Mouse (Mus musculus) cerebellum, adult (tissue): ENCODE results near the gene Tmc1.

Experiments used
- ATAC-seq: cut with Nextera tagmentation; 2 replicates; pipeline ENCODE4 v1.9.2; 2017; ENCODE audit warnings: mild to moderate bottlenecking, moderate library complexity, mixed read lengths; ENCODE audit not compliant: insufficient number of reproducible peaks, low FRiP score, low TSS enrichment

Tmc1 gene

GRCm38 (mm10) chr19:20953874-20954273 lies at the start of gene Tmc1:
Gene Tmc1, minus strand, starts transcription at chr19:20954202.
- ATAC-seq, result no peak

GRCm38 (mm10) chr19:21001552-21001951 lies 47.5 kb upstream of the Tmc1 start:
- no peak for ATAC-seq

DNA sequence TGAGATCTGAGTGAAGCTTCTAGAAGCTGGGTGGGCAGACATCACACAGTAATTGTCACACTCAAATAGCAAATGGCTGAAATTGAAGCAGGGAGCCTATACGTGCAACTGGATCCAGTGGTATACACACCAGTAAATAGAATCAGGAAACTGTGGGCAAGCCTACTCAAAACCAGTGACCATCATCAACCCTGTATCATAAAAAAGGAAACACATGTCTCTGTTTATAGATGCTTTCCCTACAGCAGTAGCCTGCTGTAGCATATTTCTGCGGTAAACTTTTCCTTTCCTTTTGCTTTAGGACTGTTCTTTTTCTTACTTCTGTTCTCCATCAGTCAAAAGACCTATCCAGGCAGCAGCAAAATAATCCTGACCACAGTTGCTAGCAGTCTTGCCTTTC lies 25.2 kb upstream of the Tmc1 start:
- ATAC-seq, result no peak

DNA sequence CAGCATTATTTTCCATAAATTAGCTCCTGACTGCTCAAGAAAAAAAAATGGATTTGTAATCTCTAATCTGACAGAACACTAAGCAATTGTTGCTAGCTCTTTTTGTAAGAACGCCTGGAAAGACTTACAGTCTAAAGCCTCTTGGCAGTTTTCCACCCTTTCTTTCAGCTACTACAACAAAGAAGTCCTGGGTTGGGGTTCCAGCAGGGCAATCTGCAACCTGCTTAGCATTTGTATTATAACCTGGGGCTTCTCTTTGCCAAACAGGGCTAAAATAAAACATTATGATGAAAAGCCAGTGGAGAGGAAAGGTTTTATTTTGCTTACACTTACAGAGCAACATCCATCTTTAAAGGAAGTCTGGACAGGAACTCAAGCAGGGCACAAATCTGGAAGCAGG lies 24.1 kb upstream of the Tmc1 start:
- no peak for ATAC-seq

- ATAC-seq, result no peak
Observed at GRCm38 (mm10) chr19:20971926-20972325, 17.9 kb upstream of the Tmc1 start.

- no peak for ATAC-seq
Observed at GRCm38 (mm10) chr19:20954815-20955214, 813 bp upstream of the Tmc1 start.

- no peak for ATAC-seq
Observed at GRCm38 (mm10) chr19:20944446-20944845, 9.6 kb downstream of the Tmc1 start.

- no peak for ATAC-seq
Observed at GRCm38 (mm10) chr19:20924282-20924681, 29.7 kb downstream of the Tmc1 start.

DNA sequence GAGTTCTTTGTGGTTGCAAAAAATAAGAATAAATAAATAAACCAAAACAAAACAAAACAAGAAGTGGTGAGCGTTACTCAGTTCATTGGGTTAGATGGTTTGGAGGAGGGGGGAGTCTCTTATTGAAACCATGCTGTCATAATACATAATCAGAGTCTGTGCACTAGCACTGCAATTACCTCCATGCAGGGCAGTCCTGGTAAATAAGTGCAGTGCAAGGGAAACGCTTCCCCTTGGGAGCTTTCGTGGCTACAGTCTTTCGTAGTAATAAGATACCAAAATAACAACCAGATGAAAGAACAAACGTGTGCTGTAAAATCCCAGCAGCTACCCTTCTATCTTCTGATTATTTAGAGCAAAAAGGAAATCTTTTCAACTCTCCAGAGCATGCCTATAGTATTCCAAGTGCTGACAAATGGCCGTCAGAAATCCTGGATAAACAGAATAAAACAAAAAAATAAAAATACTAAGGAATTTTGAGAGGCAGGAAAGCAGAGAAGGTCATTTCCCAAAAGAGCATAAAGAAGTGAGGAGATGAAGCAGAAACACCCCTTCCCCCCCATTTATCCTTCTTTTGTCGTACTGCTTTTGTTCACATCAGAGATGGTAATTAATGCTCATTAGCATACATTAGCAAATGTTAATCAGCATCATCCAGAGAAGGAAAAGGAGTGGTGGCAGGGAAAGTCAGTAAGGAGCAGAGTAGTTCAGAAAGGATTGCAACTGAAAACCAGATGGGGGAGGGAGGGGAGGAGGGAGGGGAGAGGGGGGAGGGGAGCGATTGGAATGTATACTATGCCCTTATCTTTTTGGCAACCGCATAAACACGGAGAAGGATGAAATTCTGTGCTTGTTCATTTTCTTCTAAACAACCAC lies 30.4 kb downstream of the Tmc1 start:
- no peak for ATAC-seq

GRCm38 (mm10) chr19:20918241-20918640 lies 35.8 kb downstream of the Tmc1 start:
- no peak for ATAC-seq

GRCm38 (mm10) chr19:20915151-20915550 lies 38.9 kb downstream of the Tmc1 start:
- no peak for ATAC-seq

DNA sequence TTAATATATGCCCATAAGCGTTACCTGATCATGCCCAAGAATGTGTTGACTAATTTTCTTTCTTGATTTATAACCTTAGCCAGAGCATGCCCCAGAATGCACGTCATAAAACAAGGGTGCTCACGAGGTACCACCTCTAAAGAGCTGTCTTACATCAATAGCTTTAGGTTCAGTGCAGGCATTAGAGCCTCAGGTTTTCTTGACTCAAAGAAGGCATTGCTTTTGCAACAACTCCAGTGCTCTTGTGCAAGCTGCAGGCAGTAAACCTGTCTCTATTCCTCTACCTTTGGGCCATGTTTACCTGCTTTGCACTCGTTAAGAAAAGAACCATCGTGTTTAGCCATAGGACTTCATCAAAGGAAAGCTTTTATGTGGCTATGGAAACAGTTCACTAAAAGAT lies 43.6 kb downstream of the Tmc1 start:
- ATAC-seq, result no peak

DNA sequence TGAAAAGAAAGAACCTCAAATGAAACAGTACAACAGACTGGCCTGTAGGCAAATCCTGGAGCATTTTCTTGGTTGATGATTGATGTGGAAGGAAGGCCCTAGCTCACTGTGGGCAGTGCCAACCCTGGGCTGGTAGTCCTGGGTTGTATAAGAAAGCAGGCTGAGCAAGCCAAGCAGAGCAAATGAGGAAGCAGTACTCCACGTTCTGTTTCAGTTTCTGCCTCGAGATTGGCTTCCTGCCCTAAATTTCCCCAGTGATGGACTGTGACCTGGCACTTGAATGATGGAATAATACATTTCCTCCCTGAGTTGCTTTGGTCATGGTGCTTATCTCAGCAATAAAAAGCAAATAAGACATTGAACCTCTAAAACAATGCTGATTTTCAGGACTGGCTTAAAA lies 72.8 kb downstream of the Tmc1 start:
- ATAC-seq, result no peak

- ATAC-seq, result no peak
Observed at GRCm38 (mm10) chr19:20875881-20876280, 78.1 kb downstream of the Tmc1 start.

- no peak for ATAC-seq
Observed at GRCm38 (mm10) chr19:20861779-20862178, 92.2 kb downstream of the Tmc1 start.

- no peak for ATAC-seq
Observed at GRCm38 (mm10) chr19:20860270-20860669, 93.7 kb downstream of the Tmc1 start.

DNA sequence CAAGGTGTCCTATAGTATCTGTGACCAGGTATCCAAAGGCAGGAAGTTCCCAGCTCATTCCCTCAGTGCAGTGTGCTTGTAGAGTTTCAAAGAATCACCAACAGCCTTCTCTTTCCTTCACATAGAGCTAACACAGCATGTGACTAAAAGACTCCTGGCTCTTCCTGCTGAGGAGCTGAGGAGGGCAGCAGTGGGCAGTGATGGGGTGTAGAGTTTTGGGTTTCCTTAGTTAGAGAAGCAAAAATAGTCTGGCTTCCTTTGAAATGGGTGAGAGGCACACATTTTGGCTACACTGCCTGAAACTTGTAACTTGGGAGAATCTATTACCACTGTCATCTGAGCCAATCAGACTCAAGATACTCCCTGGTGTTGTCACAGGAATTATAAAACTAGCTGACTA lies 96.2 kb downstream of the Tmc1 start:
- ATAC-seq, result no peak

- ATAC-seq, result no peak
Observed at GRCm38 (mm10) chr19:20848906-20849305, 105.1 kb downstream of the Tmc1 start.

- ATAC-seq, result no peak
Observed at GRCm38 (mm10) chr19:20847476-20848073, 106.4 kb downstream of the Tmc1 start.

DNA sequence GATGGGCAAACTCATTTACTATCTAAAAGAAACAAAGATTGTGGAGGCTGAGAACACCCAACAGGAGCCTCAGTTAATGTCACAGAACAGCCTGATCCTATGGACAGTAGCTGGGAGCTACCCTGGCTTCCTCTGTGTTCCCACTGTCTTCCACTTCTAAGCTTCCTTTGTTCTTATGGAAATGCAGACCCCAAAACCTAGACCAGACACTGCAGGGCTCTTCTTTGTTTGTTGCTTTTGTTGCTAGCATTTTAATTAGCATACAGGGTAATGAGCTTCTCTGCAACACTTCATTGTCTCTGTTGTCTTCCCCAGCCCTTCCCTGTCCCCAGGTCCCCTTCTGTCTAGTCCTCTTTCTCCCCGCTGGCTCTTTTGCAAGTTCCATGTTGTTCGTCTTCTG lies 116.6 kb downstream of the Tmc1 start:
- ATAC-seq, result no peak

DNA sequence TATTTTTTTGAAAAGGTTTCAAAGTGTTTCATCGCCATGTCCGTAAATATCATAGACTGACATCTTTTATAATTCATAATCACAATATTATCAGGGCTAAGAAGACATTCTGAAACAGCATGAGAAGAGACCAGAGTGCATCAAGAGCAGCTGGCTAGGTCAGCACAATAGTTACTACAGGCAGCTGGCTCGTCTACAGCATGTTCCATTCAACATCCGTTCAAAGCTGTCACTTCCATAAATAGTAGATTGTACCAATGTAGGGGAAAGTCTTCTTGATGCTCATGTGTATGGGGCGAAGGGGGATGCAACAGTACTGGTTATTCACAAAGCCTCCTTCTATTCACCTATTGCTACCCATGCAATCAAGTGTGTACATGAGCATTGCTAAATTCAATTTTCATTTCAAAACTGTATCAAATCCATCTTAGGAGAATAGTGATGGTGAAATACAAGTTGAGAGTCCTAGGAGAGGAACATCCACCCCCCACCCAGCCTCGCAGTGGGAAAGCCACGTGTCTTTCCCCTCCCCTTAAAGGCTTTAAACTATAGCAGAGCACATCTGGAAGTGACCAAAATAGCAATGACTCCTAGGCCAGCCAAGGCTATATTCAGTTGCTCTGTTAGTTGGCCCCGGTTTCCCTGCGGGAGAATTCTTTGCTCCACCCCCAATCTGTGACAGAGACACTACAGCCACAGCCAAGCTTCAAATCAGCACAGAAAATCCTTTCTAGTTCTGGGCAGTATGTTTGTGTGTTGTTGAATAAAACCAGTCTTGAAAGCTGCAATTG lies 117.8 kb downstream of the Tmc1 start:
- no peak for ATAC-seq
